Mouse (Mus musculus): ENCODE results near the gene Adarb2.

- TF ChIP-seq POLR2A (IDR thresholded peaks at IDR 0.05; ENCODE audit: borderline replicate concordance, insufficient read depth, low read length) (no peak), CTCF (IDR thresholded peaks at IDR 0.05; ENCODE audit: borderline replicate concordance, insufficient read depth, low read depth, low read length) (no peak)
Observed at GRCm38 (mm10) chr13:8402324-8402873, 199.7 kb downstream of the Adarb2 start.
